Mouse (Mus musculus) myocyte (in vitro differentiated cells): ENCODE data around the gene Rbms3.

Experiments
- E2F4 ChIP-seq: IDR thresholded peaks from one replicate; pipeline ENCODE4 v1.6.1; 2011; ENCODE audit warnings: mild to moderate bottlenecking, control low read depth, moderate library complexity; ENCODE audit not compliant: insufficient read depth
- MAX ChIP-seq: IDR thresholded peaks from one replicate; pipeline ENCODE4 v1.6.1; 2011; ENCODE audit warnings: low read depth, mild to moderate bottlenecking, control low read depth
- MYOG ChIP-seq, 3 experiments: IDR thresholded peaks; one replicate each; pipeline ENCODE4 v1.6.1; 2011; ENCODE audit warnings: control low read depth in 2 of 3, low read depth in 2 of 3, mild to moderate bottlenecking in 2 of 3; ENCODE audit not compliant: insufficient read length in 2 of 3, control insufficient read depth in 1 of 3, insufficient read depth in 1 of 3
- POLR2A ChIP-seq: IDR thresholded peaks from one replicate; pipeline ENCODE4 v1.6.1; 2011; ENCODE audit warnings: low read depth, mild to moderate bottlenecking, control low read depth, moderate library complexity; ENCODE audit not compliant: insufficient read length
- POLR2AphosphoS2 ChIP-seq: IDR thresholded peaks from one replicate; pipeline ENCODE4 v1.6.1; 2011; ENCODE audit warnings: low read depth, control low read depth; ENCODE audit not compliant: insufficient read length
- TCF12 ChIP-seq: IDR thresholded peaks from one replicate; pipeline ENCODE4 v1.6.1; 2011; ENCODE audit warnings: mild to moderate bottlenecking, control low read depth; ENCODE audit not compliant: poor library complexity, insufficient read depth, severe bottlenecking
- TCF3 ChIP-seq: IDR thresholded peaks from one replicate; pipeline ENCODE4 v1.6.1; 2011; ENCODE audit warnings: low read depth, control low read depth; ENCODE audit not compliant: insufficient read length

- TF ChIP-seq POLR2AphosphoS2 (no peak), MAX (no peak), E2F4 (no peak), POLR2A (no peak), TCF12 (no peak), MYOG (IDR thresholded peaks at IDR 0.05; ENCODE audit: control insufficient read depth in 1 of 3, insufficient read depth in 1 of 3, insufficient read length in 2 of 3, low read depth in 2 of 3) (no peak), TCF3 (no peak)
Observed at GRCm38 (mm10) chr9:116832822-116833221, 796.9 kb downstream of the Rbms3 start.
